Mouse (Mus musculus): ENCODE measurements around the gene Gemin5. TPM values are rescaled to one million over a fixed set of nuclear protein-coding genes. Genes with fewer than 3 reads are reported as not detected.
A peak's percentile ranks its signal among the peaks of the same experiment; 100 is the strongest.

Gemin5 gene
- total RNA-seq, 2 experiments from 2014 or later = 8.3 to 9.9 TPM

- intact Hi-C loops (cut with DNase I) = loop anchor here (1.0 kb wide), 1 partner anchor 46 kb away; no protein-coding TSS in a partner anchor
- peak; percentile 80 to 82 for DNase-seq
Observed at GRCm38 (mm10) chr11:58179563-58179962, 11.2 kb upstream of the Gemin5 start.

GRCm38 (mm10) chr11:58171459-58172091 lies 3.2 kb upstream of the Gemin5 start, which contains the start of gene Mrpl22:
Gene Mrpl22 (plus strand): TSS chr11:58171661.
- DNase-seq = peak; percentile 95
- intact Hi-C loops (cut with DNase I) = loop anchor here (5.0 kb wide), 1 partner anchor 131 kb away; no protein-coding TSS in a partner anchor

- intact Hi-C loops (cut with DNase I) = loop anchor here (5.0 kb wide), 2 partner anchors 62 to 133 kb away; no protein-coding TSS in a partner anchor
- no peak for DNase-seq
Observed at GRCm38 (mm10) chr11:58169666-58170065, 1.3 kb upstream of the Gemin5 start.

GRCm38 (mm10) chr11:58167822-58168166 lies 545 bp downstream of the Gemin5 start:
- no peak for DNase-seq
- intact Hi-C loops (cut with DNase I) = loop anchor here (5.0 kb wide), 1 partner anchor 60 kb away; no protein-coding TSS in a partner anchor

- no peak for DNase-seq
- intact Hi-C loops (cut with DNase I) = loop anchor here (5.0 kb wide), 1 partner anchor 58 kb away; no protein-coding TSS in a partner anchor
Observed at GRCm38 (mm10) chr11:58165072-58165471, 3.3 kb downstream of the Gemin5 start.

- intact Hi-C loops (cut with DNase I) = no loop called here
- DNase-seq = no peak
Observed at GRCm38 (mm10) chr11:58156871-58157270, 11.5 kb downstream of the Gemin5 start.

GRCm38 (mm10) chr11:58155458-58155857 lies 12.9 kb downstream of the Gemin5 start:
- intact Hi-C loops (cut with DNase I) = no loop called here
- no peak for DNase-seq

- intact Hi-C loops (cut with DNase I) = no loop called here
- peak in 1 of 2 experiments; percentile 14 for DNase-seq
Observed at GRCm38 (mm10) chr11:58146241-58146640, 22.1 kb downstream of the Gemin5 start.

- intact Hi-C loops (cut with DNase I) = no loop called here
- no peak for DNase-seq
Observed at GRCm38 (mm10) chr11:58143704-58144426, 24.5 kb downstream of the Gemin5 start.

- intact Hi-C loops (cut with DNase I) = no loop called here
- no peak for DNase-seq
Observed at GRCm38 (mm10) chr11:58139466-58139865, 28.9 kb downstream of the Gemin5 start.

- no peak for DNase-seq
- intact Hi-C loops (cut with DNase I) = no loop called here
Observed at GRCm38 (mm10) chr11:58138821-58139220, 29.5 kb downstream of the Gemin5 start.

- DNase-seq = no peak
- intact Hi-C loops (cut with DNase I) = no loop called here
Observed at GRCm38 (mm10) chr11:58136677-58137076, 31.7 kb downstream of the Gemin5 start.

GRCm38 (mm10) chr11:58135296-58135695 lies 33.0 kb downstream of the Gemin5 start:
- intact Hi-C loops (cut with DNase I) = no loop called here

GRCm38 (mm10) chr11:58134869-58135268 lies 33.5 kb downstream of the Gemin5 start:
- no peak for DNase-seq
- intact Hi-C loops (cut with DNase I) = no loop called here

More at GRCm38 (mm10) chr11:58135296-58135695, 33.0 kb downstream of the Gemin5 start:
- DNase-seq = no peak

GRCm38 (mm10) chr11:58132026-58132425 lies 36.3 kb downstream of the Gemin5 start:
- no peak for DNase-seq
- intact Hi-C loops (cut with DNase I) = no loop called here

GRCm38 (mm10) chr11:58129302-58129843 lies 39.0 kb downstream of the Gemin5 start:
- intact Hi-C loops (cut with DNase I) = no loop called here
- no peak for DNase-seq

- no peak for DNase-seq
- intact Hi-C loops (cut with DNase I) = loop anchor here (2.0 kb wide), 1 partner anchor 23 kb away; the partner anchor contains the start of gene Cnot8
Observed at GRCm38 (mm10) chr11:58127544-58127943, 40.8 kb downstream of the Gemin5 start.

GRCm38 (mm10) chr11:58126397-58127160 lies 41.8 kb downstream of the Gemin5 start:
- peak; percentile 55 to 58 for DNase-seq
- intact Hi-C loops (cut with DNase I) = loop anchor here (2.0 kb wide), 1 partner anchor 22 kb away; the partner anchor contains the start of gene Cnot8

GRCm38 (mm10) chr11:58125021-58125420 lies 43.3 kb downstream of the Gemin5 start:
- intact Hi-C loops (cut with DNase I) = no loop called here
- no peak for DNase-seq

GRCm38 (mm10) chr11:58123711-58124110 lies 44.6 kb downstream of the Gemin5 start:
- no peak for DNase-seq
- intact Hi-C loops (cut with DNase I) = no loop called here

- no peak for DNase-seq
- intact Hi-C loops (cut with DNase I) = no loop called here
Observed at GRCm38 (mm10) chr11:58121351-58121750, 47.0 kb downstream of the Gemin5 start.
